Mouse (Mus musculus) cerebellum, postnatal 10 days (tissue): ENCODE data around the gene Tada2b.

Experiments
- DNase-seq, 2 experiments: peaks; one replicate each; pipeline ENCODE4 v3.0.0; 2021; ENCODE audit warnings: mixed read lengths in 2 of 2

The Tada2b gene

GRCm38 (mm10) chr5:36484171-36484990 lies at the start of gene Tada2b, which contains the start of gene Ccdc96:
Gene Tada2b (minus strand): TSS chr5:36484285.
Gene Ccdc96 (plus strand): TSS chr5:36484588.
- peak; percentile 98 to 99 for DNase-seq

- peak; percentile 92 to 96 for DNase-seq
Measured at GRCm38 (mm10) chr5:36530129-36530751, 46.2 kb upstream of the Tada2b start.

DNA sequence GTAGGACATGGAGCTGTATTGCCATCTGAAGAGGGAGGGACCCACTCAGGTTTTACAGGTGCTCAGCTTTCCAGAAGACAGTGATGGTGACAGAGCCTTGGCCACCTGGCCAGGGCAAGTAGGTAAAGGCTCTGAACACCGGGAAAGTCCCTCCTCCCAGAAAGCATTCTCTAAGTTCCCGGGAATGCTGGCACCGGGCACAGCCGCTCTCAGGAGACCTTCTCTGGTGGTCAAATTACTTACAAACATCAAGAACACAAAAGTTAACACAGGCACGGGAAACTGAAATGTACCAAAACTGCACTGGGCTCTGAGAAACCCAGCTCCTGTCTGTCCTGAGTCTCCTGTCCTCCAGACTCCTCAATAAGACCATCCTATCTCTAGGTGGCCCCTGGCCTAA lies 45.6 kb upstream of the Tada2b start:
- peak; percentile 14 to 23 for DNase-seq

- DNase-seq = no peak
Measured at GRCm38 (mm10) chr5:36526921-36527320, 42.8 kb upstream of the Tada2b start.

DNA sequence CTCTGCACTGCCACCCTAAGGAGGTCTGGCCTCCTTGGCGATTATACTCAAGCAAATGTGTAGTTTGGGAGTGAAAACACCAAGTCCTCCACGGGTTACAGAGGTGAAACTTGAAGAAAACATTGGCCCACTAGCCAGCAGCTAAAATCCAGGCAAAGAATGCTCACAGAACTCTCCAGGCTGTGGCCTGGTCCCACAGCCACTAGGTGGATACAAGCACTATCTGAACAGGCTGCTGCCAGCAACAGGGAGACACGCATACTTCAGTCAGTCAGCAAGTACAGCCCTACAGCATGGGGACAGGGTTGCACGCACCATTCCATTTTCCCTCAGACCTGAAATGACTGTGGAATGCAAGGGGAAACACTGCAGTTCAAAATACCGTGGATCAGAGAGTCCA lies 42.2 kb upstream of the Tada2b start:
- peak; percentile 12 to 21 for DNase-seq

- DNase-seq = no peak
Measured at GRCm38 (mm10) chr5:36525216-36525615, 41.1 kb upstream of the Tada2b start.

- no peak for DNase-seq
Measured at GRCm38 (mm10) chr5:36523219-36523703, 39.2 kb upstream of the Tada2b start.

GRCm38 (mm10) chr5:36522782-36523181 lies 38.7 kb upstream of the Tada2b start:
- peak in 1 of 2 experiments; percentile 19 for DNase-seq

DNA sequence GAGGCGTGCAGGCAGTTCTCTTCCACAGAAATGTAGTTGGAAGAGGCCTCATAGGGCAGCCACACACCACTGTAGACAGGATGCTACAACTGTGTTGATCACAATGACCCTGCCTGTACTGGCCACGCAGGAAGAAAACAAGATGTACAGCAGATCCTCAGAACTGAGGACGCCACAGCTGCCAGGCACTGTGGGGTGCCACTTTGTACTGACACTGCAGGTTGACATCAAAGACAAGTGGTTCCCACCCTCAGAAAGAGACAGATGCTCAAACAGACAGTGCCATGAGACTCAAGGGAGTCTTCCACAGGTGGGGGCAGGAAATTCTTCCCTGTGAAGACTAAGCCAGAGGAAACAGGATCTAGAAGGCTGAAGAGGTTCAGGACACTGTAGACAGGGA lies 35.7 kb upstream of the Tada2b start:
- peak in 1 of 2 experiments; percentile 14 for DNase-seq

DNA sequence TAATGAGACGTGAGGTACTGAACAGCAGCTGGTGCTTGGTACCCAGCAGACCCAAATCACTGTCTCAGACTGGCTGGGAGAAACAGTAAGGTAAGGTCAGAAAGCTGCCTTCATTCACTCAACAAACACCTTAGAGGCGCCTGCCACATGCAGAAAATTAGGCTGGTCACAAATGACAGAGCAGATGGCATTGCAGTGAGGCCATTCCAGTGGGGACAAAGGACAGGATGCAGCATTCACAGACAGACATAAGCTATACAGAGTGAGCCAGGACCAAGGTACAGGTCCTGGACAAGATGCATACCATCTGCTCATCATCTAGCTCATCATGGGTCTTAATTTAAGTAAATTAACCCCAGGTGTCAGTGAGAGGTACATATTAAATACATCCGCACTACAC lies 33.5 kb upstream of the Tada2b start:
- DNase-seq = peak; percentile 17 to 19

DNA sequence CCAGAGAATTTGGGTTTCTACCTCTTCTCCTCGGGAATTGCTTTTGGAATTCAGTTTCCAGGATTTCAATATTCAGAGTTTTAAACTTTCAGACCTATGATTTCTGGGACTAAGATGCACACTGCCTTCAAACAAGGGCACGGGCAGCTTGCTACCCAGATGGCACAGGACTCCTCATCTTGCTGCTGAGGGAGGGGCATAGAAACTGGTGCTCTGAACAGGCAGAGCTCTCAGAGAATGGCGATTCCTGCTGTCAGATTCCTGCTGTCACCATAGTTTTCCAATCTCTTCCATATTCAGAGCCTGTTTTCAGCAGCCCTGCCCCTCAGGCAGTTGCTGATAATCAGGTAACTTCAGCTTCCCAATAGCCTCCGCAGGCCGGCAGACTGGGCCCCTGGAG lies 31.5 kb upstream of the Tada2b start:
- no peak for DNase-seq

DNA sequence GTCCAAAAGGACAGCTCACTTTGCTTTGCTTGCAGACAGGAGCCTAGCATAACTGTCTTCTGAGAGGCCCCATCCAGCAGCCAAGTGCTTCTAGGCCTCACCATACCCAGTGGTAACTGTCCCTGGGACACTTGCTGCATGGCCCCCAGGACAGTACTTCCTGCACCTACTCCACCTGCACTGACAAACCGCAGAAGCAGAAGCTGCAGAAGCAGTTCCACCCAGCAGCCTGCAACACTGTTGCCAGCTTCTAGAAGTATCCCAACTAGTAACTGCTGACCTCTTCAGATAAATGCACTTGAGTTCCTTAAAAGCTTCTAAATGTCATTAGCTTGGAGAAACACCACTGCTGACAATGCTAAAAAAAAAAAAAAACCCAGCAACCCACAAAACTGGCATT lies 31.0 kb upstream of the Tada2b start:
- DNase-seq = no peak

DNA sequence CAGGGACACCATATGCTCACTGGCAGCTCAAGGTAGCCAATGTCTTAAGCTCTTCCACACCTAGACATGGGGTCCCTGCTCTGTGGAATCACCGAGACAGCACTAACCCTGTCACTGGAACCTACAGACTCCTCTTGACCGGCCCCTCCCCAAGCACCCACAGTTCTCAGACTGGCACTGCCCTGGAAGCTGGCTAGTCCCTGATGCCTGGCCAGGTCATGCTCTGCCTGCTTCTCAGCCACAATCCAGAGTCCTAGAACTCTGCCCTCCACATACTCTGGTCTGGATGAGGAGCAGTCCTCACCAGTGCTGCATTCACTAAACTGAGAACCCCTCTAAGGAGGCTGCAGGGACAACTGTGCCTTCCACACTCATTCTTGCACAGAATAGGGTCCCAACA lies 26.9 kb upstream of the Tada2b start:
- no peak for DNase-seq

DNA sequence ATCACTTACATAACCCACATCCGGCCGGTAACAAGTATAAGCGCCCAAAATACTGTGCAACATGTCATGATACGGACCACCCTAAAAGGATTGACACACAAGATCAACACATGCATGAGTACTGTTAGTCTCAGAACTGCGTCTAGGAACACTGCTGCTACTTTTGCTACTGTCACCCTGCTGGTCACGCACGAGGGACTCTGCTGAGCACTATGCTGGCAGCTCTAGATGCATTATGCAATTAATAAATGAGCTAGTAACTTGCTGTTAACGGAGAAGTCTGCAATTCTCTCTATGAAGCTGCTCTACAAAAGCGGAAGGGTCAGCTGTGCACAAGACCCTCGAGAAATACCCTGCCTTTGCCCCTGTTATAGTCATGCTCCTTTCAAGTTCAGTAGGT lies 24.3 kb upstream of the Tada2b start:
- no peak for DNase-seq

DNA sequence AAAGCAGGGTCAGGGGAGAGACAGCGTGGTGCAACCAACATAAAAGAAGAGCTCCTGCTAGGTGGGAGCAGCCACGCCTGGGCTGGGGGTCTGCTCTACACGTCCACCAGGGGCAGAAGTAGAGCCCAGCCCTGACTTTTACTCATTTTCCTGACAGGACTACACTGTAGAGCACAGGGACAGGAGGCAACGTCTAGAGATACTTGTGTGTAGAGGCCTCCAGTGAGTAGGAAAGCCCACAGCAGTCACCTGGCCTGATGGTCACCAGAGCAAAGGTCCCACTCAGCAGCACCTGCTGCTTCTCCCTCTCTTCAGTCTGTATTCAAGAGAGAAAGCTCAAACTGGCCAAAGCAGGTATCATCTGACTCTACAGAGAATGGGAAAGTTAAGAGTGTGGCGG lies 21.6 kb upstream of the Tada2b start:
- DNase-seq = no peak

- no peak for DNase-seq
Measured at GRCm38 (mm10) chr5:36505235-36505634, 21.1 kb upstream of the Tada2b start.

DNA sequence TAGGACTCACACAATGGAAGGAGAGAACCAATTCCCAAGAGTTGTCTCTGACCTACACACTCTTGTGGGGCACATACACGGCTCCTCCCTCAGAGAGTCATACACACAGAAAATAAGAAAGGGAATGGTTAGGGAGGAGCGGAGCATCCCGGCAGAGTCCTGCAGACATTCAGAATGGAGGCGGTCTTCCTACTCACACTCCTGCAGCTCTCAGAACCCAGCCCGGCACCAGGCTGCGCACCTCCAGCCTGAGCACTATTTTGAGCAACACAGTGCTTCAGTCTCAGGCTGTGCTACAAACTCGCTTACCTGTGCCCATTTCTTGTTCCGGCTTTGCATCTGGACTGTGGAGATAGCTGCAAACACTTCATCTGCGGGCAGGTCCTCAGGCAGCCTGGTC lies 10.6 kb upstream of the Tada2b start:
- no peak for DNase-seq

GRCm38 (mm10) chr5:36493919-36494318 lies 9.8 kb upstream of the Tada2b start:
- no peak for DNase-seq

DNA sequence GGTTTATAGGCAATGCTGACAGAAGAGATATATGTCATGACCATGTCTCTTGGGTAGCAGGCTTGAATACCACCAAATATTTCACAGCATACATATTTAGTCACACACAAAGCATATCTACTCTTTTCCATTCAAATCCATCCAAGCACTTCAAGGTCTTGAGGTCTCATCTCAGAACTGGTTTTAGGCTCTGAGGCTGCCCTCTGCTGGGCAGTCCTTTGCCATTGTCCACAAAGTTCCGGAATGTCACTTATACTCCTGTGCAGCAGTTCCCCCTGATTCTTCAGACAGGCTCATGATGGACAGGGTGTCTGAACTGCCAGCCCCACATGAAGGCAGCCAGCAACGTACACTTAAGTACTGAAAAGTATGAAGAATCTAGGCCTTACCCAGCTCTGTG lies 5.1 kb upstream of the Tada2b start:
- DNase-seq = peak; percentile 60 to 64

- DNase-seq = no peak
Measured at GRCm38 (mm10) chr5:36485306-36485705, 1.2 kb upstream of the Tada2b start.

GRCm38 (mm10) chr5:36483203-36484101 lies 633 bp downstream of the Tada2b start:
- DNase-seq = peak; percentile 72 to 73

- DNase-seq = no peak
Measured at GRCm38 (mm10) chr5:36481114-36481513, 3.0 kb downstream of the Tada2b start.

- no peak for DNase-seq
Measured at GRCm38 (mm10) chr5:36480398-36480797, 3.7 kb downstream of the Tada2b start.
